Mouse (Mus musculus): ENCODE data around the gene Dusp10. TPM values are rescaled to one million over a fixed set of nuclear protein-coding genes. Genes with fewer than 3 reads are reported as not detected.

Dusp10 gene
- polyA plus RNA-seq (2015; fragmentation: Nextera tagmentation; extraction: Ambion mirVana) = 10.5 and 14.0 TPM in 2 replicates

DNA sequence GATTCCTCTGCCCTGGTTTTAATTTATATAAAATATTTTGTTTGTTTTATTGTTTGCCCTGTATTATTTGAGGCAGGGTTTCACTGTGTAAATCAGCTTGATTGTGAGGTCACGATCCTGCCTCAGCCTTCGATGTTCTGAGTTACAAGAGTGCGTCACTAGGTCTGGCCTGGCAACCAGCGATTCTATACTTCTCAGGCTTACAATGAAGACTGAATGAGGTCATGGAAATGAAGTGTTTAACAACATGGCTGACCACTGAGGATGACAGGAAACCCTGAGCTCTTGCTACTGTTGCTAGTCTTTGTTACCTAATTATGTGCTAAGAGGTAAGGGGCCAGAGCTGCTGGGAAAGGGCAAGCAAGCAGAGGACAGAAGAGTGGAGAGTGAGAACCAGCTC lies at the start of gene Dusp10:
Gene Dusp10 (plus strand): TSS at position 197 of the 400 bp plus-strand sequence.
- Histone ChIP-seq H3K27me3 (no peaks in the 10 kb centered on the region), H3K36me3 (no peaks in the 10 kb centered on the region), H3K4me2 (no peak within 1 kb of the TSS), H3K9ac (no peak within 1 kb of the TSS), H3K4me3 (no peak within 1 kb of the TSS), H3K27ac (no peak within 1 kb of the TSS), H3K9me3 (replicated peaks) (no peaks in the 10 kb centered on the region), H3K4me1 (replicated peaks) (no peaks in the 10 kb centered on the region)
- 90% methylated on average over 4 of the region's 4 CpGs for WGBS
- ATAC-seq (replicated peaks; ENCODE audit: insufficient number of reproducible peaks, insufficient read depth, low FRiP score, low read depth) = no peak

- Histone ChIP-seq H3K9ac (no peak overlapping the region), H3K36me3 (no peaks in the 10 kb centered on the region), H3K4me3 (no peak overlapping the region), H3K4me2 (no peak overlapping the region), H3K27ac (no peak overlapping the region), H3K27me3 (no peaks in the 10 kb centered on the region), H3K4me1 (replicated peaks) (no peaks in the 10 kb centered on the region), H3K9me3 (replicated peaks) (no peaks in the 10 kb centered on the region)
- WGBS = 71% methylated on average over 4 of the region's 4 CpGs
- ATAC-seq (replicated peaks; ENCODE audit: insufficient number of reproducible peaks, insufficient read depth, low FRiP score, low read depth) = no peak
These were observed 47.8 kb upstream of the Dusp10 start for GRCm38 (mm10) chr1:183965341-183965740.

DNA sequence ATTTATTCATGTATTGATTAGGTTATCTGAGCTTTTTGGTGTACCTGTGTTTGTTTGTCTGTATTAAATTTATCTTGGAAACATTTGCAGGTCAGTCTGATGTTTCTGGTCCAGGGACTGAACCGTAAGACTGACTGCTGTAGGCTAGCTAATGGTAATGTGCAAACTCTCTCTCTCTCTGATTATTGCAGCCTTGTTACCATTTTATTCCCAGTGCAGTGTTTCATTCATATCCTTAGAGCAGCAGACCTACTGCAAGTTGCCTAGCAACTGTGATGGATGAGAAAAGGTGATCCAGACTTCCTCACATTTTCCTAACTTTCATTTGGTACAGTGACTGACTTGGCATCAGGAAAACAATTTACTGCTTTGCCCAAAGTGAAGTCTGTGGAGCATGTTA lies 43.8 kb upstream of the Dusp10 start:
- Histone ChIP-seq H3K27me3 (no peaks in the 10 kb centered on the region), H3K9ac (no peak overlapping the region), H3K4me2 (no peak overlapping the region), H3K4me1 (replicated peaks) (no peaks in the 10 kb centered on the region), H3K9me3 (replicated peaks) (no peaks in the 10 kb centered on the region), H3K36me3 (no peaks in the 10 kb centered on the region), H3K27ac (no peak overlapping the region), H3K4me3 (no peak overlapping the region)
- ATAC-seq (replicated peaks; ENCODE audit: insufficient number of reproducible peaks, insufficient read depth, low FRiP score, low read depth) = no peak
- 84% methylated on average over 1 of the region's 1 CpGs for WGBS

GRCm38 (mm10) chr1:183979814-183980243 lies 33.3 kb upstream of the Dusp10 start:
- ATAC-seq (replicated peaks; ENCODE audit: insufficient number of reproducible peaks, insufficient read depth, low FRiP score, low read depth) = no peak
- Histone ChIP-seq H3K4me2 (no peak overlapping the region), H3K27me3 (no peaks in the 10 kb centered on the region), H3K9ac (no peak overlapping the region), H3K4me1 (replicated peaks) (no peaks in the 10 kb centered on the region), H3K9me3 (replicated peaks) (no peaks in the 10 kb centered on the region), H3K36me3 (no peaks in the 10 kb centered on the region), H3K27ac (no peak overlapping the region), H3K4me3 (no peak overlapping the region)
- WGBS = 84% methylated on average over 9 of the region's 9 CpGs

GRCm38 (mm10) chr1:183982108-183982507 lies 31.0 kb upstream of the Dusp10 start:
- no peak for ATAC-seq (replicated peaks; ENCODE audit: insufficient number of reproducible peaks, insufficient read depth, low FRiP score, low read depth)
- H3K4me3 ChIP-seq = no peak overlapping the region
- 60% methylated on average over 13 of the region's 13 CpGs for WGBS
- H3K36me3 ChIP-seq = no peaks in the 10 kb centered on the region
- H3K4me2 ChIP-seq = no peak overlapping the region
- H3K9me3 ChIP-seq (replicated peaks) = no peaks in the 10 kb centered on the region
- no peaks in the 10 kb centered on the region for H3K4me1 ChIP-seq (replicated peaks)
- no peaks in the 10 kb centered on the region for H3K27me3 ChIP-seq
- H3K9ac ChIP-seq = no peak overlapping the region
- H3K27ac ChIP-seq = no peak overlapping the region

DNA sequence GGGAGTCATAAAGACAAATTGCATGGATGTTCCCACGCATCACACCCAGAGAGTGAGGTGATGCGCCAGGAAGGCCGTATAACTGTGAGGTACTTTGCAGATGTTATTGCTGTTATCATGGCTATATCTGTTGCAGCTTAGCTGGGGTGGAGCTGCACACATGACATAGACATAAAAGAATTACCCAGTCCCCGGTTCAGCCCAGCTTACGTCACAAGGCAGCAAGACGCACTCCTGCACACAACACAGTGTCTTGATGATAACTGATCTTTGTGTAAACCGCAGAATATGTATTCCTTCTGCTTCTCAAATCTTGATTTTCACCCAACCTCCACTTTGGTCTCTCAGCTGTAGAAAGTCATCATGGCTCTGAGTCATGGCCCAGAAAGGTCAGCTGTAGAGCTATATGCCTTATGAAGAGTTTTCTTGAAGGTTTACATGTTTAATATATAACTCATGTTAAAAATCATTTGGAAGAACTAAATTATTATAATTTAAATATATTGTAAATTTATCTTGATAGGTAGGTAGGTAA lies 25.3 kb upstream of the Dusp10 start:
- no peaks in the 10 kb centered on the region for H3K4me1 ChIP-seq (replicated peaks)

DNA sequence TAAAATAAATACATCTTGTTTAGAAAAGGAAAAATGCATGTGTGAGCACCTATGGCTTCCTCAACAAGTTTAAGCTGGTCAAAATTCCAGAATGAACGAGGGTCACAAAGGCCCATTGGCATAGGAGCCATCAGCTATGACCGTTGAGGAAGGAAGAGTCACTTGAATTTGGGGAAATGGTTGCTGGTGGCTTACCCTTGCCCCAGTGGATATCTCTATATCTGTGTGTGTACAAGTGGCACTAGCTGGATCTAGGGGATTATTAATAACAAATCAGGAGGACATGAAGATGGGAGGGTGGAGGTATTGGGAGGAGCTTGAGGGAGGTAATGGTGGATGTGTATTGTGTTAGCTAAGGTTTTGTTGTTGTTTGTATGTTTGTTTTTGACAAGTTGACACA lies 21.2 kb upstream of the Dusp10 start:
- WGBS = 87% methylated on average over 2 of the region's 2 CpGs
- no peak for ATAC-seq (replicated peaks; ENCODE audit: insufficient number of reproducible peaks, insufficient read depth, low FRiP score, low read depth)
- H3K36me3 ChIP-seq = no peaks in the 10 kb centered on the region
- H3K4me2 ChIP-seq = no peak overlapping the region
- H3K4me1 ChIP-seq (replicated peaks) = no peaks in the 10 kb centered on the region
- H3K9ac ChIP-seq = no peak overlapping the region
- H3K27ac ChIP-seq = no peak overlapping the region
- H3K27me3 ChIP-seq = no peaks in the 10 kb centered on the region
- H3K9me3 ChIP-seq (replicated peaks) = no peaks in the 10 kb centered on the region
- no peak overlapping the region for H3K4me3 ChIP-seq

More for the DNA sequence above, 25.3 kb upstream of the Dusp10 start:
- ATAC-seq (replicated peaks; ENCODE audit: insufficient number of reproducible peaks, insufficient read depth, low FRiP score, low read depth) = no peak
- no peaks in the 10 kb centered on the region for H3K36me3 ChIP-seq
- no peak overlapping the region for H3K4me2 ChIP-seq
- H3K4me3 ChIP-seq = no peak overlapping the region
- WGBS = 83% methylated on average over 7 of the region's 7 CpGs
- H3K9ac ChIP-seq = no peak overlapping the region
- no peak overlapping the region for H3K27ac ChIP-seq
- no peaks in the 10 kb centered on the region for H3K27me3 ChIP-seq
- H3K9me3 ChIP-seq (replicated peaks) = no peaks in the 10 kb centered on the region

GRCm38 (mm10) chr1:183997207-183997606 lies 15.9 kb upstream of the Dusp10 start:
- Histone ChIP-seq H3K27me3 (no peaks in the 10 kb centered on the region), H3K27ac (no peak overlapping the region), H3K4me1 (replicated peaks) (no peaks in the 10 kb centered on the region), H3K36me3 (no peaks in the 10 kb centered on the region), H3K9me3 (replicated peaks) (no peaks in the 10 kb centered on the region), H3K4me2 (no peak overlapping the region), H3K9ac (no peak overlapping the region), H3K4me3 (no peak overlapping the region)
- WGBS = 60% methylated on average over 2 of the region's 2 CpGs
- ATAC-seq (replicated peaks; ENCODE audit: insufficient number of reproducible peaks, insufficient read depth, low FRiP score, low read depth) = no peak

GRCm38 (mm10) chr1:184002470-184002869 lies 10.6 kb upstream of the Dusp10 start:
- H3K27me3 ChIP-seq = no peaks in the 10 kb centered on the region
- no peak overlapping the region for H3K27ac ChIP-seq
- no peaks in the 10 kb centered on the region for H3K36me3 ChIP-seq
- ATAC-seq (replicated peaks; ENCODE audit: insufficient number of reproducible peaks, insufficient read depth, low FRiP score, low read depth) = no peak
- H3K4me2 ChIP-seq = no peak overlapping the region
- H3K4me3 ChIP-seq = no peak overlapping the region
- no peaks in the 10 kb centered on the region for H3K4me1 ChIP-seq (replicated peaks)
- 77% methylated on average over 2 of the region's 2 CpGs for WGBS
- no peaks in the 10 kb centered on the region for H3K9me3 ChIP-seq (replicated peaks)
- H3K9ac ChIP-seq = no peak overlapping the region

DNA sequence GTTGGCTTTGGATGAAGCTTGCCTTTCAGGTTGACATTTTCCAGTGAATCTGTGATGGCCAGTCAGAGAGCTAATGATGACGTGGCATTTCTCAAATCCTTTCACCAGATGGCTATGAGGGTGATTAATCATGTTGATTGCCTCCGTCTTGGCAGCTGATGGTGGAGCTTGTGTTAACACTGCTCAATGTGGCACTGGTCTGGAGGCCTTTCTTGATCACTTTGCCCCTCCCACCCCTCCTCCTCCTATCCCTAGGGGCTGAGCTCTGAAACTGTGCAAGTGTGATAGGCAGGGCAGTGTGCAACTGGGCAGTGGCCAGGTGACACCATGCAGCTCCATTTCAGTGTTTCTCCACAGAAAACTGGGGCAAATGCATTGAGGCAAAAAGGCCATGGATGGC lies 8.8 kb upstream of the Dusp10 start:
- Histone ChIP-seq H3K9ac (no peak overlapping the region), H3K27me3 (no peaks in the 10 kb centered on the region), H3K4me2 (no peak overlapping the region), H3K4me3 (no peak overlapping the region), H3K9me3 (replicated peaks) (no peaks in the 10 kb centered on the region), H3K4me1 (replicated peaks) (no peaks in the 10 kb centered on the region), H3K27ac (no peak overlapping the region), H3K36me3 (no peaks in the 10 kb centered on the region)
- 56% methylated on average over 2 of the region's 2 CpGs for WGBS
- ATAC-seq (replicated peaks; ENCODE audit: insufficient number of reproducible peaks, insufficient read depth, low FRiP score, low read depth) = no peak

DNA sequence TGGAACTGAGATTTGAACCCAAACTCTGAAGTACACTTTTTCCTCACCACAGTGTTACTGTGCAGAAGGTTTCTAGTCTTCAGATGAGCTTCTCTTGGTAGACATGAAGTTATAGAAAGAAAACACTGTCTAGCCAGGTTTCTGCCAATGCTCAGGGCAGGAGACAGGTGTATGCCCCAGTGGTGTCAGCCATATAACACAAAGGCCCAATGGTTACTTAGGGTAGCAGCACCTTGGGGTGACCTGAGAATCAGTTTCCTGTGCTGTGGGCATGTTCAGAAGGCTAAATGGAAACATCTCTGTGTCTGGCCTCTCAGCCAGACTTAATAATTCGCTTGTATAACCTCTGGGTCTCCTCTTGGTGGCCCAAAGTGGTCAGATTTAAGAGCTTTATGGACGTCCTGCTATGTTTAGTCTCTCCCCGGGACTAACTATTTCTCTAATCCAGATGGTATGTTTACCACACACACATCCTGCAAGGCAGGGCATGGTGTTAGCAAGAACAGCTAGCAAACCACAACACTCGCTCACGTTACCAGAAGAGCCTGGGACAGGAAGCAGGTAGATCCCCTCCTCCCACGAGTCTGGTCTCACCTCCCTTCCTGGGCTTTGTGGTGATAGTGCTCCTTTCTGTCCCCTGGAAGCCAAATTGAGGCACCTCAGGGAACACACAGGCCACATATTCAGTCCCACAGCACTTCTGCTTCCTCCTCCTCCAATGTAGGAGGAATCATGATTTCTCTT lies 7.6 kb upstream of the Dusp10 start:
- Histone ChIP-seq H3K27ac (no peak overlapping the region), H3K27me3 (no peaks in the 10 kb centered on the region), H3K9ac (no peak overlapping the region), H3K4me2 (no peak overlapping the region), H3K36me3 (no peaks in the 10 kb centered on the region), H3K9me3 (replicated peaks) (no peaks in the 10 kb centered on the region), H3K4me3 (no peak overlapping the region), H3K4me1 (replicated peaks) (no peaks in the 10 kb centered on the region)
- ATAC-seq (replicated peaks; ENCODE audit: insufficient number of reproducible peaks, insufficient read depth, low FRiP score, low read depth) = no peak
- WGBS = 57% methylated on average over 6 of the region's 6 CpGs

DNA sequence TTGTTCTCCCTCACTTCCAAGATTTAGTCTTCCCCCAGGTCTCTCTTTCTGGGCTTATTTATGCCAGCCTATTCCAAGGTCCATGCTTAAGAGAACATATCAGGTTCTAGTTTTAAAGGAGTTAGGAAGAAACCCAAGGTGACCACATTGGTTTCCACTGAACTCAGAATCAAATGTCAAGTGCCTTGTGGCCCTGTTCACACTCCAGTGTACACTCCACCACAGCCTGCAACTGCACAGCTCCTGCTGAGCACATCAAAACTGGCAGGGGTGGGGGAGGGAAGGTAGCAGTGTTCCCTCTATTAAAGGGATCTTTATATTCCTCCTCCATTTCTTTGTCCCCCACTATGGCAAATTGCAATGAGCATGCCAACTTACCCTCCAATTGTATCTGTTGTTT lies 7.0 kb upstream of the Dusp10 start:
- H3K36me3 ChIP-seq = no peaks in the 10 kb centered on the region
- no peaks in the 10 kb centered on the region for H3K4me1 ChIP-seq (replicated peaks)
- no peak overlapping the region for H3K9ac ChIP-seq
- no peak for ATAC-seq (replicated peaks; ENCODE audit: insufficient number of reproducible peaks, insufficient read depth, low FRiP score, low read depth)
- no peak overlapping the region for H3K27ac ChIP-seq
- no peak overlapping the region for H3K4me3 ChIP-seq
- H3K9me3 ChIP-seq (replicated peaks) = no peaks in the 10 kb centered on the region
- H3K27me3 ChIP-seq = no peaks in the 10 kb centered on the region
- no peak overlapping the region for H3K4me2 ChIP-seq

Measured in heart, embryonic 15.5 days (tissue).